8 mouse cellular contexts compared by ENCODE assay signal in the genomic region with DNA sequence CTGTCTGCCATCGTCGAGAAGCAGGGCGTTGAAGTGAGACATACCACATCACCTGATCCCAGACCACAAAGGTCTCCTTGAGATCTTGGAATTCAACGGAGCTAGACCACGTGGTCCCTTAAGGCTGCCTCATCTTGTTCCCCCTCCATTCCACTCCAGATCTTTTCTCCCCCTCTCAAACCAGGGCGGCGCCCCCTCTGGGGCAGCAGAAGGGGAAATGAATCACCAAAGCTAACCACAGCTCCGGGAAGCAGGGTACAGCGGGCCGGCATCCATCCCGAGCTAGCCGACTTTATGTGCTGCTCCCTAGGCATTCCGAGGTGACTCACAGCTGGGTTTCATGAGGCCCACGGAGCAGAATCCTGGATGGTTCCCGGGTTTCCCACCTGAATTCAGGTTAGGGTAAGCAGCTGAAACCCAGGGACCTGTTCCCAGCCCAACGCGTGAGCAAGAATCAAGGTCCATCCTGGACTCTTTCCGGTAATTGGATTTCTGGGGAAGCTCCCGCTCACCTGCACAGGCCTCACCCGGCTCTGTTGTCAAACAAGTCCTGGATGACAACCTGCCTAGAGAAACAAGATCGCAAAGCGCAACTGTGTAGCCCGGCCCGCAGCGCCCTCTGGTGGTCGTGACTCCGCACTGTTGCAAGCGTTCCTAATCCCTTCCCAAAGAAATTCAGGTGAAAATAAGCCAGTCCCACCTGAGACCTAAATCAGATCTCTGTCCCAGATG. TPM values are rescaled to one million over a fixed set of nuclear protein-coding genes. Genes with fewer than 3 reads are reported as not detected.
DNase-seq lines count a peak whose midpoint lies in the region; ATAC-seq and TF ChIP-seq lines count a peak whose summit lies in the region.

TSS of gene Slc35e4 (minus strand) at position 556 of the 732 bp plus-strand sequence.

- ATAC-seq in CD4-positive, CD25-positive, alpha-beta regulatory T cell, adult 4 months: peak; percentile 63
- peak; percentile 61 for ATAC-seq in heart, embryonic 15.5 days (replicated peaks; ENCODE audit: insufficient number of reproducible peaks, insufficient read depth, low FRiP score, low read depth)
- ATAC-seq in liver, embryonic 14.5 days (ENCODE audit: insufficient read depth): peak; percentile 32; the same call in 1 of the 2 replicates
- ATAC-seq in stomach, embryonic 15.5 days (ENCODE audit: insufficient read depth, low FRiP score, low read depth): peak; percentile 63

- under 1% methylated on average over 28 of the region's 28 CpGs for WGBS in forebrain, embryonic 10.5 days
- under 1% methylated on average over 28 of the region's 28 CpGs for WGBS in heart, embryonic 15.5 days
- under 1% methylated on average over 28 of the region's 28 CpGs for WGBS in liver, embryonic 14.5 days (ENCODE audit: insufficient replicate concordance)
- 0% methylated on average over 28 of the region's 28 CpGs for WGBS in stomach, embryonic 15.5 days

- DNase-seq in c-Kit-negative CD71-positive TER-119-positive erythroid progenitor cells, embryonic 14.5 days (ENCODE audit: low read depth, low spot score): peak; percentile 29
- peak; percentile 85 for DNase-seq in forebrain, embryonic 10.5 days (ENCODE audit: extremely low spot score, low spot score)
- peak; percentile 84 for DNase-seq in kidney, postnatal 14 days
- DNase-seq in liver, embryonic 14.5 days (ENCODE audit: low read depth in 3 of 3, low spot score in 3 of 3): no peak
- DNase-seq in neural tube, embryonic 10.5 days (ENCODE audit: extremely low spot score, low spot score): peak; percentile 89

- peaks cover 22% of the 10 kb centered on the region for H3K27me3 ChIP-seq in forebrain, embryonic 10.5 days (ENCODE audit: poor library complexity, severe bottlenecking)
- H3K27me3 ChIP-seq in heart, embryonic 15.5 days: no peaks in the 10 kb centered on the region
- H3K27me3 ChIP-seq in liver, embryonic 14.5 days (ENCODE audit: control insufficient read depth, insufficient read depth, low read length): peaks cover 27% of the 10 kb centered on the region
- H3K27me3 ChIP-seq in stomach, embryonic 15.5 days (replicated peaks): peaks cover 7% of the 10 kb centered on the region; the same call in 1 of the 2 replicates

- H3K9me3 ChIP-seq in forebrain, embryonic 10.5 days: no peaks in the 10 kb centered on the region
- no peaks in the 10 kb centered on the region for H3K9me3 ChIP-seq in heart, embryonic 15.5 days (replicated peaks)
- H3K9me3 ChIP-seq in liver, embryonic 14.5 days (ENCODE audit: control insufficient read depth, low read length): no peaks in the 10 kb centered on the region
- no peaks in the 10 kb centered on the region for H3K9me3 ChIP-seq in stomach, embryonic 15.5 days

- peak within 1 kb of the TSS; percentile 57 for H3K9ac ChIP-seq in heart, embryonic 15.5 days
- H3K9ac ChIP-seq in liver, embryonic 14.5 days (replicated peaks): no peak within 1 kb of the TSS
- peak within 1 kb of the TSS; percentile 22; the same call in 1 of the 2 replicates for H3K9ac ChIP-seq in stomach, embryonic 15.5 days

- H3K4me3 ChIP-seq in forebrain, embryonic 10.5 days: peak within 1 kb of the TSS; percentile 74
- peak within 1 kb of the TSS; percentile 57 for H3K4me3 ChIP-seq in heart, embryonic 15.5 days
- peak within 1 kb of the TSS; percentile 37 to 38 for H3K4me3 ChIP-seq in liver, embryonic 14.5 days (ENCODE audit: insufficient read depth in 1 of 2, low read depth in 2 of 2, low read length in 2 of 2)
- H3K4me3 ChIP-seq in stomach, embryonic 15.5 days (replicated peaks): peak within 1 kb of the TSS; percentile 58

- peak; percentile 96 for TF ChIP-seq CTCF in liver, embryonic 14.5 days (IDR thresholded peaks at IDR 0.05; ENCODE audit: low read depth)

- peak within 1 kb of the TSS; percentile 83 for H3K27ac ChIP-seq in forebrain, embryonic 10.5 days
- peak within 1 kb of the TSS; percentile 50 for H3K27ac ChIP-seq in heart, embryonic 15.5 days
- no peak within 1 kb of the TSS for H3K27ac ChIP-seq in liver, embryonic 14.5 days
- H3K27ac ChIP-seq in stomach, embryonic 15.5 days: peak within 1 kb of the TSS; percentile 78

- H3K4me1 ChIP-seq in forebrain, embryonic 10.5 days: peaks cover 51% of the 10 kb centered on the region
- H3K4me1 ChIP-seq in heart, embryonic 15.5 days (replicated peaks): peaks cover 42% of the 10 kb centered on the region
- H3K4me1 ChIP-seq in liver, embryonic 14.5 days (replicated peaks; ENCODE audit: control insufficient read depth in 2 of 2, insufficient read depth in 2 of 2, low read length in 1 of 2): peaks cover 4 to 8% of the 10 kb centered on the region in 2 experiments; a peak in 3 of 4 replicates
- H3K4me1 ChIP-seq in stomach, embryonic 15.5 days: peaks cover 34% of the 10 kb centered on the region

- H3K4me2 ChIP-seq in heart, embryonic 15.5 days: peak within 1 kb of the TSS; percentile 91
- H3K4me2 ChIP-seq in liver, embryonic 14.5 days (ENCODE audit: low read depth): peak within 1 kb of the TSS; percentile 58
- H3K4me2 ChIP-seq in stomach, embryonic 15.5 days: peak within 1 kb of the TSS; percentile 83

- no peak for TF ChIP-seq EP300 in liver, embryonic 14.5 days (IDR thresholded peaks at IDR 0.05; ENCODE audit: low read depth)

- H3K36me3 ChIP-seq in forebrain, embryonic 10.5 days (replicated peaks): no peaks in the 10 kb centered on the region
- 0 out of 2 replicates have a peak, but pooled peaks cover 3% of the 10 kb centered on the region for H3K36me3 ChIP-seq in heart, embryonic 15.5 days
- H3K36me3 ChIP-seq in liver, embryonic 14.5 days (replicated peaks; ENCODE audit: control insufficient read depth, insufficient read depth, low read depth): no peaks in the 10 kb centered on the region
- no peaks in the 10 kb centered on the region for H3K36me3 ChIP-seq in stomach, embryonic 15.5 days

RNA-seq across cellular contexts. Expression of gene Slc35e4, which starts in this region (rescaled TPM):
- polyA plus RNA-seq in CD4-positive, CD25-positive, alpha-beta regulatory T cell, adult 4 months (2017; shearing (Covaris generic)): 1 to 10 TPM in 1 of 2 experiments, under 1 TPM in 1; 0.75 to 2.2 TPM
- polyA plus RNA-seq in forebrain, embryonic 10.5 days (2016; fragmentation: Nextera tagmentation; extraction: Ambion mirVana): 4.8 and 5.1 TPM in 2 replicates
- 3.6 and 4.4 TPM in 2 replicates for polyA plus RNA-seq in heart, embryonic 15.5 days (2015; fragmentation: Nextera tagmentation; extraction: Ambion mirVana)
- 0.22 and 0.31 TPM in 2 replicates for polyA plus RNA-seq in liver, embryonic 14.5 days (2012; rRNA removed)
- 0.33 and 0.37 TPM in 2 replicates for polyA plus RNA-seq in liver, embryonic 14.5 days (2014; fragmentation: Nextera tagmentation; extraction: Ambion mirVana)
- 4.0 and 4.7 TPM in 2 replicates for polyA plus RNA-seq in stomach, embryonic 15.5 days (2015; fragmentation: Nextera tagmentation; extraction: Ambion mirVana)

Comparison
In these comparisons a context has a peak if more than half of its experiments do, and no peak if none do; other contexts are left out.
1. Peak in ATAC-seq, H3K4me3 ChIP-seq and H3K4me2 ChIP-seq in liver, embryonic 14.5 days; RNA of the gene not detected or under 1 TPM.
2. DNase-seq: peak in c-Kit-negative CD71-positive TER-119-positive erythroid progenitor cells, embryonic 14.5 days (single experiment), forebrain, embryonic 10.5 days (single experiment), kidney, postnatal 14 days (single experiment) and neural tube, embryonic 10.5 days (single experiment); none in liver, embryonic 14.5 days (0 of 3).
3. Peak in every context shown above with its lines, with median percentiles within 50 percentile points of each other: ATAC-seq, H3K4me3 ChIP-seq and H3K4me2 ChIP-seq.